ENCODE assay signal across 11 mouse cellular contexts in the genomic region with DNA sequence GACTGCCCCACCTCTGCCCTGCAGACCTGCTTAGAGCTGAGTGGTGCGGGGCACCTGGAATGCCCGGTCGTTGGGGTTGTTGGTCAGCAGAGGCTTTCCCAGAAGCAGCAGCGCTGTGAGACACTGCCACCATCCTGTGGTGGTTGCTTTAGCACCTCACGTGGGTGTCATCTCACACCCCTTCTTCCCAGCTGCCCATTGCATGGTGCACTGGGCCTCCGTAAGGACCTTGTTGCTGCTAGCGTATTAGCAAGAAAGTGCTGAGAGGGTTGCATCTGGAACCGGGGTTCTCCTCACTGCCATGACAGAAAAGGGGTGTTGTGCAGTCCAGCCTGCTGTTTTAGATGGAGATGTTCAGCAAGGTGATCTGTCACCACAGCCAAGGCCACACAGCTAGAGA.
DNase-seq lines count a peak whose midpoint lies in the region; ATAC-seq and TF ChIP-seq lines count a peak whose summit lies in the region.
"Had no signal": no experiment of that assay in that cellular context is flagged by ENCODE, and none has a peak within 500 bp of the region (broad histone marks: within the 10 kb centered on the region; RNA-seq: fewer than 3 reads in every experiment).

No protein-coding gene starts in this region.

- peaks cover 42% of the 10 kb centered on the region for H3K4me1 ChIP-seq in forebrain, embryonic 15.5 days
- 0 out of 2 replicates have a peak, but pooled peaks cover 7% of the 10 kb centered on the region for H3K4me1 ChIP-seq in forebrain, postnatal 0 days (ENCODE audit: insufficient read depth)
- H3K4me1 ChIP-seq in liver, embryonic 11.5 days (replicated peaks; ENCODE audit: control insufficient read depth, insufficient read depth, low read length): peaks cover 45% of the 10 kb centered on the region
- peaks cover 41% of the 10 kb centered on the region for H3K4me1 ChIP-seq in hindbrain, embryonic 15.5 days (replicated peaks)

- peaks cover 4% of the 10 kb centered on the region; the same call in 1 of the 2 replicates for H3K36me3 ChIP-seq in forebrain, embryonic 15.5 days
- peaks cover 9% of the 10 kb centered on the region for H3K36me3 ChIP-seq in forebrain, postnatal 0 days (ENCODE audit: insufficient read depth)
- no peaks in the 10 kb centered on the region for H3K36me3 ChIP-seq in liver, embryonic 11.5 days (ENCODE audit: control insufficient read depth, insufficient read depth, low read length)
- 0 out of 2 replicates have a peak, but pooled peaks cover 4% of the 10 kb centered on the region for H3K36me3 ChIP-seq in hindbrain, embryonic 15.5 days

- ATAC-seq in forebrain, embryonic 15.5 days (replicated peaks): no peak
- no peak for ATAC-seq in forebrain, postnatal 0 days
- ATAC-seq in liver, embryonic 11.5 days (replicated peaks; ENCODE audit: low FRiP score): no peak
- no peak for ATAC-seq in hindbrain, embryonic 15.5 days (ENCODE audit: low FRiP score, low read depth)

- H3K4me2 ChIP-seq in forebrain, embryonic 15.5 days (replicated peaks): no peak overlapping the region
- no peak overlapping the region for H3K4me2 ChIP-seq in forebrain, postnatal 0 days (ENCODE audit: low read depth)
- peak overlapping the region; percentile 79 for H3K4me2 ChIP-seq in liver, embryonic 11.5 days
- no peak overlapping the region for H3K4me2 ChIP-seq in hindbrain, embryonic 15.5 days

- WGBS in forebrain, embryonic 15.5 days: 89% methylated on average over 8 of the region's 8 CpGs
- WGBS in forebrain, postnatal 0 days: 90% methylated on average over 8 of the region's 8 CpGs
- WGBS in liver, embryonic 11.5 days: 73% methylated on average over 8 of the region's 8 CpGs
- 89% methylated on average over 8 of the region's 8 CpGs for WGBS in hindbrain, embryonic 15.5 days

- no peaks in the 10 kb centered on the region for H3K9me3 ChIP-seq in forebrain, embryonic 15.5 days
- no peaks in the 10 kb centered on the region for H3K9me3 ChIP-seq in forebrain, postnatal 0 days (ENCODE audit: low read length)
- H3K9me3 ChIP-seq in liver, embryonic 11.5 days (ENCODE audit: control insufficient read depth, low read length): no peaks in the 10 kb centered on the region
- H3K9me3 ChIP-seq in hindbrain, embryonic 15.5 days: no peaks in the 10 kb centered on the region

- DNase-seq in forebrain, postnatal 0 days: no peak
- no peak for DNase-seq in liver, embryonic 11.5 days (ENCODE audit: low spot score)
- no peak for DNase-seq in liver
- DNase-seq in natural killer cell, adult 2 months (ENCODE audit: low spot score in 2 of 2): peak; percentile 33 to 62
- DNase-seq in T-cell, adult 2 months (ENCODE audit: low spot score): no peak
- no peak for DNase-seq in right cerebral cortex, postnatal 25 days
- DNase-seq: cerebellum, postnatal 25 days; gastrocnemius, postnatal 14 days; left cerebral cortex, postnatal 4 days had no signal

- no peak for TF ChIP-seq CTCF in forebrain, postnatal 0 days (IDR thresholded peaks at IDR 0.05; ENCODE audit: low read depth)

- H3K27me3 ChIP-seq in forebrain, embryonic 15.5 days: no peaks in the 10 kb centered on the region
- no peaks in the 10 kb centered on the region for H3K27me3 ChIP-seq in forebrain, postnatal 0 days (ENCODE audit: insufficient read depth, low read length)
- no peaks in the 10 kb centered on the region for H3K27me3 ChIP-seq in liver, embryonic 11.5 days (replicated peaks; ENCODE audit: control insufficient read depth, insufficient read depth, low read length)
- no peaks in the 10 kb centered on the region for H3K27me3 ChIP-seq in hindbrain, embryonic 15.5 days

- H3K4me3 ChIP-seq in forebrain, embryonic 15.5 days: no peak overlapping the region
- no peak overlapping the region for H3K4me3 ChIP-seq in forebrain, postnatal 0 days (ENCODE audit: low read depth, low read length)
- no peak overlapping the region for H3K4me3 ChIP-seq in liver, embryonic 11.5 days (ENCODE audit: low read depth, low read length)
- no peak overlapping the region for H3K4me3 ChIP-seq in hindbrain, embryonic 15.5 days

- no peak overlapping the region for H3K9ac ChIP-seq in forebrain, embryonic 15.5 days (replicated peaks)
- H3K9ac ChIP-seq in forebrain, postnatal 0 days: no peak overlapping the region
- H3K9ac ChIP-seq in liver, embryonic 11.5 days (ENCODE audit: low read depth, low read length): peak overlapping the region; percentile 73; the same call in 1 of the 2 replicates
- H3K9ac ChIP-seq in hindbrain, embryonic 15.5 days: no peak overlapping the region

- peak overlapping the region; percentile 39; the same call in 1 of the 2 replicates for H3K27ac ChIP-seq in forebrain, embryonic 15.5 days (replicated peaks)
- no peak overlapping the region for H3K27ac ChIP-seq in forebrain, postnatal 0 days (ENCODE audit: low read depth, low read length)
- H3K27ac ChIP-seq in liver, embryonic 11.5 days (ENCODE audit: low read depth, low read length): peak overlapping the region; percentile 85
- H3K27ac ChIP-seq in hindbrain, embryonic 15.5 days (replicated peaks): peak overlapping the region; percentile 72

Comparison
In these comparisons a context has a peak if more than half of its experiments do, and no peak if none do; other contexts are left out.
1. DNase-seq: peak in natural killer cell, adult 2 months (2 of 2); none in forebrain, postnatal 0 days (single experiment), liver, embryonic 11.5 days (single experiment), liver (single experiment), T-cell, adult 2 months (single experiment) and right cerebral cortex, postnatal 25 days (single experiment).